Mouse (Mus musculus) midbrain, embryonic 12.5 days (tissue): Measurements from ENCODE around the gene 4931406P16Rik. TPM values are rescaled to one million over a fixed set of nuclear protein-coding genes. Genes with fewer than 3 reads are reported as not detected.

Experiments used
- ATAC-seq: fragments of 200-750 bp; cut with Nextera tagmentation; 2 replicates; pipeline ENCODE4 v1.8.0; 2017; ENCODE audit warnings: low read depth, moderate TSS enrichment, moderate library complexity; ENCODE audit not compliant: low FRiP score
- H3K27ac ChIP-seq: fragments of 300-500 bp; sonication (generic); replicated peaks from 2 replicates; pipeline ENCODE4 v1.5.1; 2016; ENCODE audit warnings: mild to moderate bottlenecking
- H3K27me3 ChIP-seq: fragments of 300-500 bp; sonication (generic); 2 replicates; pipeline ENCODE4 v1.6.1; 2016; ENCODE audit warnings: mild to moderate bottlenecking
- H3K36me3 ChIP-seq: fragments of 300-500 bp; sonication (generic); 2 replicates; pipeline ENCODE4 v1.6.1; 2016
- H3K4me1 ChIP-seq: fragments of 300-500 bp; sonication (generic); 2 replicates; pipeline ENCODE4 v1.6.1; 2016
- H3K4me2 ChIP-seq: fragments of 300-500 bp; sonication (generic); replicated peaks from 2 replicates; pipeline ENCODE4 v1.6.1; 2016; ENCODE audit warnings: mild to moderate bottlenecking, moderate library complexity
- H3K4me3 ChIP-seq: fragments of 300-500 bp; sonication (generic); 2 replicates; pipeline ENCODE4 v1.5.1; 2016; ENCODE audit warnings: mild to moderate bottlenecking
- H3K9ac ChIP-seq: fragments of 300-500 bp; sonication (generic); replicated peaks from 2 replicates; pipeline ENCODE4 v1.6.1; 2016; ENCODE audit warnings: mild to moderate bottlenecking, moderate library complexity
- H3K9me3 ChIP-seq: fragments of 300-500 bp; sonication (generic); 2 replicates; pipeline ENCODE4 v1.6.1; 2016; ENCODE audit warnings: mild to moderate bottlenecking
- WGBS: fragments of 180-500 bp; shearing (Covaris S2); methylation state at CpG from one replicate; pipeline ENCODE4 v1.1.7; 2016; 5-methylcytosine and 5-hydroxymethylcytosine counted together
- polyA plus RNA-seq: library from polyadenylated mRNA; unstranded; fragments of >200 nt; fragmentation: Nextera tagmentation; extraction: Ambion mirVana; gene quantifications from 2 replicates; pipeline ENCODE4 v1.2.1, GENCODE M21; 2016

The 4931406P16Rik gene
- polyA plus RNA-seq, 1 experiment from 2014 or later, result 37.9 TPM

GRCm38 (mm10) chr7:34268463-34268862 lies 44.9 kb downstream of the 4931406P16Rik start:
- Histone ChIP-seq H3K4me3 (no peak overlapping the region), H3K27ac (no peak overlapping the region), H3K9ac (no peak overlapping the region), H3K4me2 (no peak overlapping the region), H3K36me3 (no peaks in the 10 kb centered on the region), H3K27me3 (no peaks in the 10 kb centered on the region), H3K4me1 (0 out of 2 replicates have a peak, but pooled peaks cover 2% of the 10 kb centered on the region), H3K9me3 (no peaks in the 10 kb centered on the region)
- WGBS, result 90% methylated on average over 1 of the region's 1 CpGs
- no peak for ATAC-seq

GRCm38 (mm10) chr7:34266421-34266820 lies 46.9 kb downstream of the 4931406P16Rik start:
- H3K4me1 ChIP-seq, result 0 out of 2 replicates have a peak, but pooled peaks cover 2% of the 10 kb centered on the region
- no peaks in the 10 kb centered on the region for H3K9me3 ChIP-seq
- no peak for ATAC-seq
- H3K4me2 ChIP-seq, result no peak overlapping the region
- peaks cover 8% of the 10 kb centered on the region; the same call in 1 of the 2 replicates for H3K36me3 ChIP-seq
- H3K27me3 ChIP-seq, result no peaks in the 10 kb centered on the region
- no peak overlapping the region for H3K27ac ChIP-seq
- no peak overlapping the region for H3K4me3 ChIP-seq
- H3K9ac ChIP-seq, result no peak overlapping the region

DNA sequence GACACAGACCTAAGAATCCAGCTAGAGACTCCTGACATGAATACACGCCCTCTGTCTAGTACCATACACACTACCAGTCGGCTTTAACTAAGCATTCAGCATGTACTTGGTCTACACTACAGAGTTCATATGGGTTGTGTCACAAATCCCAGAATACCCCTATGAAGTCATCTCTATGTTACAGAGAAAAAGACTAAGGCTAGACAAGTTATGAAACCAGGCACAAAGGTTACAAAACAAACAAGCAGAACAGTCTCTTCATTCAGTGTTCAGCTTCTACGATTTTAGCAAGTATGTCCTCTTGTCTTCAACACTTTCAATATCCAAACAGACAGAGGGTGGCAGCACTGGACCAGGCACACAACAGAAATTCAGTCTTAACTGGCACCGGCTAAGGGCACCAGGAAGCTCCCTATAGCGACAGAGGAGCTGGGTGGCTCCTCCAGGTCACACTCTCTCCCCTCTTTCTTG lies 47.4 kb downstream of the 4931406P16Rik start:
- no peak overlapping the region for H3K27ac ChIP-seq
- WGBS, result 74% methylated on average over 5 of the region's 5 CpGs

DNA sequence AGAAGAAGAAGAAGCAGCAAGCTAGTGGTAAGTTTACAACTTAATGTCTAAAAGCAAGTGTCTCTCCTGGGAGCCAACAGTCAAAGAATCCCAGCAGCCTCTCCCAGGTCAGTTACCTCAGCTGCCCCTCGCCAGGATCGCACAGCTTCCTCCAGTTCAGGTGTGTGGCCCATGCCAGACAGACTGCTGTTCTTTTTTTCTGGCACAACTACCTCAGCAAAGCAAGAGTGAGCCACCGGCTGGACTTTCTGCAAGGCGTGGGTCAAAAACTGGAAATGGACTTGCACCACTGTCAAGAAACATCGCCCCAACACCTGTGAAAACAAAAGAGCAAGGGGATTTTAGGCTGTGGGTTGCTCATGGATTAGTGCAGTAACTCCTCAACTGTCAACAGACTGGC lies 49.9 kb downstream of the 4931406P16Rik start:
- WGBS, result 91% methylated on average over 5 of the region's 5 CpGs
- H3K36me3 ChIP-seq, result peaks cover 12% of the 10 kb centered on the region; the same call in 1 of the 2 replicates
- H3K4me3 ChIP-seq, result no peak overlapping the region
- H3K27me3 ChIP-seq, result no peaks in the 10 kb centered on the region
- H3K9me3 ChIP-seq, result no peaks in the 10 kb centered on the region
- H3K27ac ChIP-seq, result no peak overlapping the region
- H3K4me2 ChIP-seq, result no peak overlapping the region
- H3K4me1 ChIP-seq, result 0 out of 2 replicates have a peak, but pooled peaks cover 2% of the 10 kb centered on the region
- ATAC-seq, result no peak
- H3K9ac ChIP-seq, result no peak overlapping the region

More for the DNA sequence above, 47.4 kb downstream of the 4931406P16Rik start:
- ATAC-seq, result no peak
- H3K4me3 ChIP-seq, result no peak overlapping the region
- no peaks in the 10 kb centered on the region for H3K27me3 ChIP-seq
- no peaks in the 10 kb centered on the region for H3K9me3 ChIP-seq
- no peak overlapping the region for H3K9ac ChIP-seq
- H3K4me1 ChIP-seq, result 0 out of 2 replicates have a peak, but pooled peaks cover 2% of the 10 kb centered on the region
- H3K36me3 ChIP-seq, result peaks cover 9% of the 10 kb centered on the region; the same call in 1 of the 2 replicates
- H3K4me2 ChIP-seq, result no peak overlapping the region

DNA sequence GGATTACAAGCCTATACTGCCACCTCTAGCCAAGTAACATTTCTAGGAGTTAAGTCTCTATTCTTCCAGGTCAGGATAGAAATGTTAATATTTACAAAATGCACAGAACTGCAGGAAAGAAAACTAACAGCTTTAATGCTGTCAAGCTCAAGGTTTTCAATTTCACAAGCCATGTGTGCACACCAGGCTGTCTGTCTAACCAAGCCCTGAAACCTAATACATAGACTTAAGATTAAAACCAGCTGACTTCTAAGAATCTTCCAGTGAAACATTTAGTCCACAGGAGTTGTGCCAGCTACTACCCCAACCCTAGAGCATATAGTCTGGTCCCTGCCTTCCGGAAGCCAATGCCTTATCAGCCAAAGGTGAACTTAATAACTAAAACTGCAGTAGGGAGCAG lies 54.9 kb downstream of the 4931406P16Rik start:
- WGBS, result 86% methylated on average over 1 of the region's 1 CpGs
- peaks cover 50% of the 10 kb centered on the region for H3K36me3 ChIP-seq
- H3K4me2 ChIP-seq, result no peak overlapping the region
- H3K27ac ChIP-seq, result no peak overlapping the region
- H3K4me1 ChIP-seq, result no peaks in the 10 kb centered on the region
- H3K9me3 ChIP-seq, result no peaks in the 10 kb centered on the region
- no peak for ATAC-seq
- no peaks in the 10 kb centered on the region for H3K27me3 ChIP-seq
- no peak overlapping the region for H3K9ac ChIP-seq
- H3K4me3 ChIP-seq, result no peak overlapping the region

GRCm38 (mm10) chr7:34257279-34257678 lies 56.1 kb downstream of the 4931406P16Rik start:
- WGBS, result 82% methylated on average over 9 of the region's 9 CpGs
- ATAC-seq, result no peak
- Histone ChIP-seq H3K27me3 (no peaks in the 10 kb centered on the region), H3K4me1 (no peaks in the 10 kb centered on the region), H3K9ac (no peak overlapping the region), H3K27ac (no peak overlapping the region), H3K4me3 (no peak overlapping the region), H3K9me3 (no peaks in the 10 kb centered on the region), H3K36me3 (peaks cover 58% of the 10 kb centered on the region), H3K4me2 (no peak overlapping the region)

- WGBS, result 87% methylated on average over 1 of the region's 1 CpGs
- Histone ChIP-seq H3K4me3 (no peak overlapping the region), H3K9me3 (no peaks in the 10 kb centered on the region), H3K9ac (no peak overlapping the region), H3K4me2 (no peak overlapping the region), H3K36me3 (peaks cover 50% of the 10 kb centered on the region), H3K27me3 (no peaks in the 10 kb centered on the region), H3K27ac (no peak overlapping the region), H3K4me1 (no peaks in the 10 kb centered on the region)
- no peak for ATAC-seq
Measured at GRCm38 (mm10) chr7:34255916-34256315, 57.4 kb downstream of the 4931406P16Rik start.

DNA sequence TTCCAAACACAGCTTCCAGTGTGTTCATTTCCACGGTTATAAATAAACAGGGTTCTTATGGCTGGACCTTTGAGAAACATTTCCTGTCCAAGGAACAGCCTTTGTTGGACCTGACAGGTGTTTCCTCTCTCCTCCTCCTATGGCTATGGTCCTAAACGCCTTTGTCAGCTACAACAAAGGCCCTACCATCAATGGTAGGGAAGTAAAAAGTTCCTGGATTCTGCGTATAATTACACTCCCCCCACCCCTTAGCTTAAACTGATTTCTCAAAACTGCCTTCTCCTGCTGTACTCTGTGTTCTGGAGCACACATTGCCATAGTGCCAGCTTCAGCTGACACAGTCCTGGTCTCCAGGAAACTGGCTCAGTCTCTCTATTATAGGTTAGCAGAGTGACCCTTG lies 58.2 kb downstream of the 4931406P16Rik start:
- no peak overlapping the region for H3K27ac ChIP-seq
- no peak for ATAC-seq
- peaks cover 56% of the 10 kb centered on the region for H3K36me3 ChIP-seq
- H3K9ac ChIP-seq, result no peak overlapping the region
- no peaks in the 10 kb centered on the region for H3K27me3 ChIP-seq
- no peak overlapping the region for H3K4me2 ChIP-seq
- H3K9me3 ChIP-seq, result no peaks in the 10 kb centered on the region
- H3K4me3 ChIP-seq, result no peak overlapping the region
- WGBS, result 86% methylated on average over 3 of the region's 3 CpGs
- no peaks in the 10 kb centered on the region for H3K4me1 ChIP-seq

DNA sequence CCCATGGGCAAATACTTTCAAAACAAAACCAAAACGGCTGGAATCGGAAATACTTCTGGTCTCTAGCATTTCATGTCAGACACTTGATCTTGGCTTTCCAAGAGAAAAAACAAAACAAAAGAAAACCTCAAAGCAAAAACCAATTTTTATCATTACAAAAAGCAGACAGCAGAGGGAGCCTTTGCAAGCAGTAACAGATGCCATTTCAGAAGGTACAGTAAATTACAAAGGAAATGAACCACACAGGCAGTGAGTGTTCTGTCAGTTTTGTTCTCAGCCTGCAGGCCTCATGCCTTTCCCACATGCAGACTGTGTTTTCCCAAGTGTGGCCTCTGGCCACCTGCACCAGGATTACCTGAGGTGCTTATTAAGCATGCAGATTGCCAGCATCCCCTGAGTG lies 61.3 kb downstream of the 4931406P16Rik start:
- 82% methylated on average over 2 of the region's 2 CpGs for WGBS
- no peaks in the 10 kb centered on the region for H3K4me1 ChIP-seq
- no peak overlapping the region for H3K4me2 ChIP-seq
- no peak overlapping the region for H3K4me3 ChIP-seq
- no peaks in the 10 kb centered on the region for H3K27me3 ChIP-seq
- peaks cover 59% of the 10 kb centered on the region for H3K36me3 ChIP-seq
- H3K9me3 ChIP-seq, result no peaks in the 10 kb centered on the region
- H3K9ac ChIP-seq, result no peak overlapping the region
- no peak overlapping the region for H3K27ac ChIP-seq
- no peak for ATAC-seq

- WGBS, result 92% methylated on average over 7 of the region's 7 CpGs
- no peaks in the 10 kb centered on the region for H3K4me1 ChIP-seq
- H3K9ac ChIP-seq, result no peak within 1 kb of the TSS
- no peak within 1 kb of the TSS for H3K27ac ChIP-seq
- H3K27me3 ChIP-seq, result no peaks in the 10 kb centered on the region
- H3K36me3 ChIP-seq, result peaks cover 60% of the 10 kb centered on the region
- H3K4me3 ChIP-seq, result no peak within 1 kb of the TSS
- no peak within 1 kb of the TSS for H3K4me2 ChIP-seq
- no peak for ATAC-seq
- H3K9me3 ChIP-seq, result no peaks in the 10 kb centered on the region
Measured at GRCm38 (mm10) chr7:34250738-34251137, 62.6 kb downstream of the 4931406P16Rik start, which contains the start of gene Gm6096. Gene Gm6096 (plus strand): TSS chr7:34251038.

DNA sequence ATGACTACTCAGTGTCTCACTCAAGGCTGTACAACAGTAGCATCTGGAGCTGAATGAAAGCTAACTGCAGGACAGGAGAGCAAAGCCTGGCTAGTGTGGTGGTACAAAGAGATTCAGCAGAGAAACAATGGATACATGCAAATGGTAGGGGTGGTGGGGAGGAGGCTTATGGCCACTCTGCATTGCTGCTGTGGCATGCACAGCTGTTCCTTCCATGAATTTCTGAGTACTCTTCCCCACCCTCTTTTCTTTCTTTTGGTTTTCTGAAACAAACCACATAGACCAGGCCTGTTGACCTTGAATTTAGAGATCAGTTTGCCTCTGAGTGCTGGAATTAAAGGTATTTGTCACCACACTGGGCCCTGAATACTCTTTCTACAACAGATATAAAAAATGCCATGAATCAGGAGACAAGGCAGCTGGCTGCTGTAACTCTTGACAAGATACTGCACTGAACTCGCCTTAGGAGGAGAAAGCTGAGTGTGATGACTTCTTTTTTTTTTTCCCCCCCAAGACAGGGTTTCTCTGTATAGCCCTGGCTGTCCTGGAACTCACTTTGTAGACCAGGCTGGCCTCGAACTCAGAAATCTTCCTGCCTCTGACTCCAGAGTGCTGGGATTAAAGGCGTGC lies 66.4 kb downstream of the 4931406P16Rik start:
- WGBS, result 92% methylated on average over 3 of the region's 3 CpGs
- Histone ChIP-seq H3K4me2 (no peak overlapping the region), H3K27ac (no peak overlapping the region), H3K4me3 (no peak overlapping the region), H3K9me3 (no peaks in the 10 kb centered on the region), H3K4me1 (no peaks in the 10 kb centered on the region), H3K9ac (no peak overlapping the region), H3K36me3 (peaks cover 61% of the 10 kb centered on the region), H3K27me3 (no peaks in the 10 kb centered on the region)
- ATAC-seq, result no peak

DNA sequence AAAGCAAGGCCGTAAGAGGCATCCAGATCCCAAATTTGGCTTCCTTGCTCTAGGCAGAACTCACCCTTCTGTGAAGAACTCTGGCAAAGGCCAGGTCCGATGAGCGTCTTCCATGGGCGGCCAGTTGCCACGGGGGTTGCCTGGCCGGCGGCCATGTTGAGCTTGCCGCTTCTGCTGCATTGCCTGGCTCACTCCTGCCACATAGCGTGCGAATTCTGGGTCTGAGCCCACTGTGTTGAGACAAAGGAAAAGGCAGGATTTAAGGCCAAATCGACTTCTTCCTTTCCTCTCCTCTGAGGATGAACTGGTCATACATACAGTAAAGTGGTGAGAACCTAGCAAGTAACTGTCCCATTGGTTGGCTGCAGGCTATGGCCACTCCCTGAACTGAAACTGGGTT lies 71.2 kb downstream of the 4931406P16Rik start:
- H3K9ac ChIP-seq, result no peak overlapping the region
- H3K27ac ChIP-seq, result no peak overlapping the region
- no peaks in the 10 kb centered on the region for H3K27me3 ChIP-seq
- peaks cover 78% of the 10 kb centered on the region for H3K36me3 ChIP-seq
- no peak overlapping the region for H3K4me3 ChIP-seq
- H3K9me3 ChIP-seq, result no peaks in the 10 kb centered on the region
- 92% methylated on average over 11 of the region's 11 CpGs for WGBS
- no peak for ATAC-seq
- H3K4me2 ChIP-seq, result no peak overlapping the region
- no peaks in the 10 kb centered on the region for H3K4me1 ChIP-seq
